Mouse (Mus musculus) lung, postnatal 0 days (tissue): ENCODE data around the gene Map3k1.

ENCODE experiments used
- CTCF ChIP-seq: IDR thresholded peaks from 2 replicates; pipeline ENCODE4 v1.5.1; 2016; ENCODE audit warnings: antibody characterized with exemption, mild to moderate bottlenecking
- EP300 ChIP-seq: IDR thresholded peaks from 2 replicates; pipeline ENCODE4 v1.6.1; 2016; ENCODE audit warnings: antibody characterized with exemption, mild to moderate bottlenecking, control low read depth

- no peak for TF ChIP-seq CTCF
- no peak for TF ChIP-seq EP300
Measured at GRCm38 (mm10) chr13:111719726-111720125, 89.1 kb downstream of the Map3k1 start.
